Mouse (Mus musculus) MEL (cell line): Measurements from ENCODE around the gene Enthd1.

Experiments used
- CHD1 ChIP-seq: IDR thresholded peaks from 2 replicates; pipeline ENCODE4 v1.6.1; 2012; ENCODE audit warnings: low read depth, mild to moderate bottlenecking, inconsistent platforms, low read length, improper control_type of control experiment
- CTCF ChIP-seq, 3 experiments: IDR thresholded peaks in 2 of 3; conservative IDR thresholded peaks in 1 of 3; 2 replicates each; pipeline ENCODE4 v1.5.1; 2011 to 2012; ENCODE audit warnings: low read length in 3 of 3, low read depth in 2 of 3, mild to moderate bottlenecking in 2 of 3, improper control_type of control experiment in 1 of 3, inconsistent platforms in 1 of 3, mixed read lengths in 1 of 3, moderate library complexity in 1 of 3; ENCODE audit not compliant: control insufficient read depth in 1 of 3, insufficient read depth in 1 of 3, poor library complexity in 1 of 3, severe bottlenecking in 1 of 3
- EP300 ChIP-seq, 2 experiments: IDR thresholded peaks; 2 replicates each; pipeline ENCODE4 v1.6.1; 2011; ENCODE audit warnings: improper control_type of control experiment in 2 of 2, low read length in 2 of 2, low read depth in 1 of 2, mild to moderate bottlenecking in 1 of 2
- GATA1 ChIP-seq: IDR thresholded peaks from 2 replicates; pipeline ENCODE4 v1.6.1; 2011; ENCODE audit warnings: low read depth, low read length, improper control_type of control experiment
- MAZ ChIP-seq: IDR thresholded peaks from 2 replicates; pipeline ENCODE4 v1.6.1; 2012; ENCODE audit warnings: low read depth, mild to moderate bottlenecking, inconsistent platforms, low read length, improper control_type of control experiment
- MEF2A ChIP-seq: IDR thresholded peaks from 2 replicates; pipeline ENCODE4 v1.6.1; 2014; ENCODE audit warnings: low read depth, mild to moderate bottlenecking, inconsistent platforms, low read length, improper control_type of control experiment; ENCODE audit not compliant: poor library complexity, insufficient replicate concordance, severe bottlenecking; ENCODE audit errors: extremely low read depth
- POLR2AphosphoS2 ChIP-seq: IDR thresholded peaks from 2 replicates; pipeline ENCODE4 v1.6.1; 2011; ENCODE audit warnings: low read length, improper control_type of control experiment
- USF1 ChIP-seq: IDR thresholded peaks from 2 replicates; pipeline ENCODE4 v1.6.1; 2014; ENCODE audit warnings: low read depth, mild to moderate bottlenecking, inconsistent platforms, low read length, improper control_type of control experiment, moderate library complexity
- ZKSCAN1 ChIP-seq: IDR thresholded peaks from 2 replicates; pipeline ENCODE4 v1.6.1; 2012; ENCODE audit warnings: low read depth, mild to moderate bottlenecking, inconsistent platforms, low read length, improper control_type of control experiment, moderate library complexity
- ZNF384 ChIP-seq: IDR thresholded peaks from 2 replicates; pipeline ENCODE4 v1.6.1; 2012; ENCODE audit warnings: low read depth, mild to moderate bottlenecking, inconsistent platforms, low read length, improper control_type of control experiment

- TF ChIP-seq ZKSCAN1 (no peak), CTCF (IDR thresholded peaks at IDR 0.05 in 2 of 3, conservative IDR thresholded peaks at IDR 0.05 in 1 of 3; ENCODE audit: control insufficient read depth in 1 of 3, insufficient read depth in 1 of 3, low read depth in 2 of 3, low read length in 3 of 3, poor library complexity in 1 of 3, severe bottlenecking in 1 of 3) (no peak), CHD1 (no peak), MAZ (no peak), ZNF384 (no peak), USF1 (no peak), POLR2AphosphoS2 (no peak), MEF2A (no peak), EP300 (IDR thresholded peaks at IDR 0.05; ENCODE audit: low read depth in 1 of 2, low read length in 2 of 2) (no peak), GATA1 (no peak)
These were observed 25.7 kb upstream of the Enthd1 start for GRCm38 (mm10) chr15:80590641-80591040.
